Mouse (Mus musculus): ENCODE measurements around the gene Slc25a45. TPM values are rescaled to one million over a fixed set of nuclear protein-coding genes. Genes with fewer than 3 reads are reported as not detected.

Slc25a45 gene
- polyA plus RNA-seq, 1 experiment from 2014 or later = 2.0 TPM

DNA sequence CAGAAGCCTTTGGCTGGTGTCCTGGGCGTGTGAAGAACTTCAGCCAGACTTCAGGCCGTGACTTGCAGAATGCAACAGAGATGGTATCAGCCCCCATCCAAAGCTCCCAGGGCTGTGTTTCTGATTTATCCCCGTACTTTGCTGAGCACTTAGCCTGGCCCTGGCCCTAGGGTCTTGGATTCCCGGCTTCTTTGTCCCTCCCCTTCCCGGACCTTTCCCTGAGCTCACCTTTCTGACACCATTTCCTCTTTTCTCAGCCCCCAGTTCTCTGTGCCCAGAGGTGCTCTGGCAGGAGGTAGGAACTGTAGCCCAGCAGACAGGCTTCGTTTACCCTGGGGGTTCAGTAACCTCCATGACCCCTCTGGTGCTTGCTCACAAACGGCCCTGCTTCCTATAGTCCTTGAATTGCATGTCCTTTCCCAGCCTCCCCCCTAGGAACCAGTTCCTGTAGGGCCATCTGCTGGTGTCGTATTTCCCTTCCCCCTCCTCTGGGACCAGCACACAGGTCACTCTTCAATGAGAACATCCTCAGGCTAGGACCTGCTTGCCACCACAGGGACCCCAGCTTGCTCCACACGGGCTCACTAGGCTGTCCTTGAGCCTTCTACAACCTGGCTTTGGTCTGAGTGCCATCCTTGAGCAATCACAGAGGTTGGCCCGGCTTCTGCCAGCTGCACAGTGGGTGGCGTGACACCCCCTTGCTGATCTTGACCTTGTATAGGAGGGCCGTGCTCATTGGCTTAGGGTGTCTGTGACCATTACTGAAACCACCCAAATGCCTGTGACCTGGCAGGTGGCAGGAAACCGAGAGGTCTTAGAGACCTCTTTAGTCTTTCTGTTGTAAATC lies 28.6 kb upstream of the Slc25a45 start:
- Histone ChIP-seq H3K27me3 (no peaks in the 10 kb centered on the region), H3K9me3 (replicated peaks) (no peaks in the 10 kb centered on the region), H3K4me2 (replicated peaks) (peak overlapping the region; percentile 56), H3K4me3 (no peak overlapping the region), H3K4me1 (peaks cover 59% of the 10 kb centered on the region), H3K9ac (peak overlapping the region; percentile 28), H3K27ac (peak overlapping the region; percentile 96), H3K36me3 (peaks cover 22% of the 10 kb centered on the region)
- no peak for ATAC-seq (ENCODE audit: low FRiP score)
- WGBS = 34% methylated on average over 13 of the region's 13 CpGs

DNA sequence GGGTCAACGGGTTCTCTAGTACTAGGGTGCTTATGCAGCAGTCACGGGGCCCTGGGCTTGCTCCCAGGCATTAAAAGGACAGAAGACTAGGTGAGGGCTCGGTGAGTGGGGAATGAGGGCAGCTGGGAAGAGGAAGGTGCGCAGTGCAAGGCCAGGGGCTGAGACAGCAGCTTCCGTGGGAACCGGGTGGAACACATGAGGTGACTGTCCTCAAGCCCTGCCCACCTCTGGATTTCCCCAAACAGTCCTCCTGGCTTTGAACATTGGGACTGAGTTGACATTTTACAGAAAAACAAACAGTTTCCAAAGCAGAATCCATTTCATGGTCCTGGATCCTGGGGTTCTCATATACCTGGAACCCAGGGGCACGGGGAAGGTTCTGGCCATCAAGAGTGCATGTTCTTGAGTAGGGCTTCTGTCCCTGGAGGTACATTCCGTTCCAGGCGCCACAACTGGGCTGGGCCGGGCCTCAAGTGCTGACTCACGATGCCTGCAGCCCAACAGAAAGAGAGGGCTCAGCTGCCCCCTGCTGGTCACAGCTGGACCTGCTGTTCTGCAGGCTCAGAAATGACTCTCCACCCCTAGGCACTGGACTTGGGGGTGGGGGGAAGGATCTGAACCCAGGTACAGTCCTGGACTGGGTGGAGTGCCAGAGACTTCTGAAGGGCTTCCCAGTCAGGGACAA lies 27.6 kb upstream of the Slc25a45 start:
- Histone ChIP-seq H3K36me3 (peaks cover 22% of the 10 kb centered on the region), H3K4me3 (no peak overlapping the region), H3K9ac (no peak overlapping the region), H3K27me3 (no peaks in the 10 kb centered on the region), H3K4me2 (replicated peaks) (0 out of 2 replicates have a peak overlapping the region, but pooled peaks have one; percentile 8), H3K27ac (no peak overlapping the region), H3K4me1 (peaks cover 49% of the 10 kb centered on the region), H3K9me3 (replicated peaks) (no peaks in the 10 kb centered on the region)
- WGBS = 32% methylated on average over 11 of the region's 11 CpGs
- no peak for ATAC-seq (ENCODE audit: low FRiP score)

DNA sequence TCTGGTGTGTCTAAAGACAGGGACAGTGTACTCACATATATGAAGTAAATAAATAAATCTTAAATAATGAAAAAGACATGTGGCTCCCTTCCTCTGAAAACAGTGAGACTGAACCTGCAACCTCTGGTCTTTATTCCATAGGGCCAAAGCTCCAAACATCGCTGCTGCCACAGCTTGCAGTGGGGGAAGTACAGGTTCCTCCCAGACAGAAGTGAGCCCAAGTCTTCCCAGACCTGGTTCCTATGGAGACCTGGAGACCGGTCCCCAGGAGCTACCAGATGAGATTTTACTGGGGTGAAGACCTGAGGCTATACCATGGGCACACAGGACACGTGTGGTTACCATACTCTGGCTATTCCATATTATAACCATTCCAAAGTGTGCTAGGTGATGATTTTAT lies 26.7 kb upstream of the Slc25a45 start:
- peaks cover 31% of the 10 kb centered on the region for H3K36me3 ChIP-seq
- no peak overlapping the region for H3K9ac ChIP-seq
- H3K4me2 ChIP-seq (replicated peaks) = no peak overlapping the region
- H3K9me3 ChIP-seq (replicated peaks) = no peaks in the 10 kb centered on the region
- ATAC-seq (ENCODE audit: low FRiP score) = no peak
- no peak overlapping the region for H3K4me3 ChIP-seq
- 90% methylated on average over 3 of the region's 3 CpGs for WGBS
- H3K27ac ChIP-seq = no peak overlapping the region
- peaks cover 43% of the 10 kb centered on the region for H3K4me1 ChIP-seq
- H3K27me3 ChIP-seq = no peaks in the 10 kb centered on the region

DNA sequence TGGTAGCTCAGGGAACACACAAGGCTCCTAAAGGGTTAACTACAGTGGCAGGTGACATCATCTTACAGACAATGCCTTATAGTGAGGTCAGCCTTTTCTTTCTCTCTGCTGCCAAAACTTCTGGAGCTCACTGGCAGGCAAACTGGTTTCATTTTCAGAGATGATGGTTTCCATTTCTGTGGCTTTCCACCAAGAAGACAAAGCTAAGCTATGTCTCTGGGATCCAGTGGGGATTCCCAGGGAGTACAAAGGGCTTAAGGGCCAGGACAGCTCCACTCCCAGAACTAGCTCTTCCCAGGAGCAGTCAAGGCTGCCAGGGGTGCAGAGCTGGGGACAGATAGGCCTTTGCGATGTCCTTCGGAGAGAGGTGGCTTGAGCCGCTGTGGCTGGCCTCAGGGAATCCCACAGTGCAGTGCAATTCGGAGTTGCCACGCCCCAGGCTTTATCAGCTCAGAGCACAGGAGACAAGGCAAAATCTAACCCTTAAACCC lies 26.1 kb upstream of the Slc25a45 start:
- Histone ChIP-seq H3K9ac (0 out of 2 replicates have a peak overlapping the region, but pooled peaks have one; percentile 8), H3K4me3 (no peak overlapping the region), H3K9me3 (replicated peaks) (no peaks in the 10 kb centered on the region), H3K36me3 (peaks cover 37% of the 10 kb centered on the region), H3K27me3 (no peaks in the 10 kb centered on the region), H3K4me1 (peaks cover 43% of the 10 kb centered on the region), H3K4me2 (replicated peaks) (no peak overlapping the region), H3K27ac (no peak overlapping the region)
- WGBS = 81% methylated on average over 5 of the region's 5 CpGs
- no peak for ATAC-seq (ENCODE audit: low FRiP score)

DNA sequence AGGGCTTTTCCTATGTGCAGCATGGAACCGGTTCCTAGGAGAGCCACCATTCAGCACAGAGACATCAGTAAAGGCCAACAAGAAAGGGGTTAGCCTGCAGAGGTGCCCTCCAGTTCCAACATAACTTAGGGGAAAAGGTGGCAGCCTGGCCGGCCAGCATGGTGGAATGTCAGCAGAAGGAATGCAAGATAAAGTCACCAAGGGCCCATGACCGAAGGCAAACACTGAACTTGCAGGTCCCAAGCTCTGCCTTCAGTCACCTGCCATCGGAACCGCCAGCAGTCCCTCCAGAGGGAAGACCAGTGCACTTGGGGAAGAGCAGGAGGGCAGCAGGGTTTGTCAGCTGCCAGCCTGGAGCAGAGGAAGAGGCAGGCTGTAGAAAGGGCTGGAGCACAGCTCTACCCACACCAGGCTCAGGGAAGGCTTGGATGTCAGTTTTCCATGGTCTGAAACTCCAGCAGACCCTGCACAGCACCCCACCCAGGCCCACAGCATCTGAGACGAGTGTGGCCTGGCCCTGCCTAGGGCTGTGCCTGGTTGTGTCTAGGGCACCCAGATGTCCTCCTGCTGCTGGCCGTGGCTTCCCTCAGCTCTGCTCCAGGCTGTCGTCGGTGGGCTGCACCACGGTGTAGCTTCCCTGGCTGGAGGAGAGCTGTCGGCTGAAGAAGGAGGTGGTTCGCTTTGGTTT lies 25.4 kb upstream of the Slc25a45 start:
- Histone ChIP-seq H3K4me1 (peaks cover 37% of the 10 kb centered on the region), H3K9me3 (replicated peaks) (no peaks in the 10 kb centered on the region), H3K27ac (no peak overlapping the region), H3K4me2 (replicated peaks) (no peak overlapping the region), H3K4me3 (no peak overlapping the region), H3K9ac (0 out of 2 replicates have a peak overlapping the region, but pooled peaks have one; percentile 8), H3K27me3 (no peaks in the 10 kb centered on the region), H3K36me3 (peaks cover 38% of the 10 kb centered on the region)
- ATAC-seq (ENCODE audit: low FRiP score) = no peak
- 88% methylated on average over 12 of the region's 12 CpGs for WGBS

DNA sequence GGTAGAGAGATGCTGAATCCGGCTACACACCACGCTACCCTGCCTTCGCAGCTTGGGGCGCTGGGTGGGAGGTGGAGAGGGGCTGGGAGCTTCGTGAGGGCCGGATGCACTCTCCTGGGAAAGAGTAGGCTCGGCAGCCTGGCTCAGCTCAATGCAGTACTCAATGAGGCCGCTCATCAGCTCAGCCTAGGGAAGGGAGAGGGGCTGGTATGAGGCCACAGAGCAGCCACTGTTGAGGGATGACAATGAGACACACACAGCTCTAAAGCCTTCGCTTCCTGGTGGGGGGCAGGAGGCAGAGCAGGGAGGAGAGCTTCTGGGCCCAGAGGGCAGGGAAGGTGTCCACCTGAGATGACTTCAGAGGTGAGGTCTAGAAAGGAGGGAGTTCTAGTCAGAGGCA lies 21.0 kb upstream of the Slc25a45 start:
- Histone ChIP-seq H3K9ac (no peak overlapping the region), H3K4me3 (no peak overlapping the region), H3K4me2 (replicated peaks) (no peak overlapping the region), H3K27ac (no peak overlapping the region), H3K9me3 (replicated peaks) (no peaks in the 10 kb centered on the region), H3K27me3 (no peaks in the 10 kb centered on the region), H3K4me1 (peaks cover under 1% of the 10 kb centered on the region; the same call in 1 of the 2 replicates), H3K36me3 (peaks cover 74% of the 10 kb centered on the region)
- ATAC-seq (ENCODE audit: low FRiP score) = no peak
- 86% methylated on average over 9 of the region's 9 CpGs for WGBS

DNA sequence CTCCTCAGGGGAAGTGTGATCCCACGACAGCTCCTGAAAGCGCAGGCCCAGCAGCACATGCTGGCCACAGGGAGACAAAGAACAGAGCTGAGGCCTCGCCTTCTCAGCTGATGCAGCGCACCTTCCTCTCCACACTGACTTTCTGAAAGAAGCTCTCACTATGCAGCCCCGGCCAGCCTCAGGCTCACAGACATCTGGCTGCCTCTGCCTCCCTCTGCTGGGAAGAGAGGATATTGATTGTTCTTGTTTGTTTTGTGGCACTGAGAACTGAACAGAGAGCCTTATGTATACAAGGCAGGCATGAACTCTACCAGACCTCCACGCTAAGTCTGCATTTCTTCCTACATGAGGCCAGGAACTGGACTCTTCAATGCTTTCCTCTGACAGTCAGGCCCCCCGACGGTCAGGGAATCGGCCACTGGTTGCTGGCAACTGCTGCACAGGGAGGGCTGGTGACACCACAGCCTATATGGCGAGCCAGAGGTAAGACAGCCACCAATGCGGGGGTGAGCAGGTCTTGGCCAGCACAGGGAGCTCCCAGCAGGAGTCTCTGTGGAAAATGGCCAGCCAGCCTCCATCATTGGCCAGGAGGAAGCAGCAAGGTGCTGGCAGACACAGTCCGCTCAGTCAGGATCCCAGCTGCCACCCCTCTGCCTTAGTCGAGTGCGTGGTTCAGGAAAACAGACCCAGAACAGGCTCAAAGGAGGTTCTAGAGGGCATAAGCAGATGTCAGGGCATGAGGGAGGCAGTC lies 15.1 kb upstream of the Slc25a45 start:
- no peaks in the 10 kb centered on the region for H3K27me3 ChIP-seq
- H3K4me3 ChIP-seq = no peak overlapping the region
- H3K4me2 ChIP-seq (replicated peaks) = no peak overlapping the region
- no peaks in the 10 kb centered on the region for H3K4me1 ChIP-seq
- no peak overlapping the region for H3K27ac ChIP-seq
- no peaks in the 10 kb centered on the region for H3K9me3 ChIP-seq (replicated peaks)
- peaks cover 91% of the 10 kb centered on the region for H3K36me3 ChIP-seq
- no peak overlapping the region for H3K9ac ChIP-seq
- 95% methylated on average over 14 of the region's 14 CpGs for WGBS
- no peak for ATAC-seq (ENCODE audit: low FRiP score)

DNA sequence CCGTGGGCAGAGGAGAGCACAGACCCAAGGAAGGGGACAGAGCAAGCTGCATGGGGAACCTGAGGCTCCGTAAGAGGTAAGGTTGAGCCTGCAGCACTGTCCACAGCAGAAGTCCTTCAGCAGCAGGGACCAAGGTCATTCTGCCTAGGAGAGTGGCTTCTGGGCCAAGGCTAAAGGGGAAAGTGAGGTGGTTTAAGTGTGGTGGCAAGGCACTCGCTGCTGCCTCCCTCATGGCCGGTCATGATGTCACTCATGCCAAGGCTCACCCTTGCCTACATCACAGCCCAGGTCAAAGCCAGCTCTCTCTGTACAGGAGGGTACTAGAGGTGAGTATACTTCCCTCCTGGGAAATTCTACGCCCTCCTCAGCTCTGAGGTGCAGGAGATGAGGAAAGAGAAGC lies 13.8 kb upstream of the Slc25a45 start:
- Histone ChIP-seq H3K27me3 (no peaks in the 10 kb centered on the region), H3K9ac (no peak overlapping the region), H3K4me1 (no peaks in the 10 kb centered on the region), H3K4me3 (no peak overlapping the region), H3K9me3 (replicated peaks) (no peaks in the 10 kb centered on the region), H3K27ac (no peak overlapping the region), H3K36me3 (peaks cover 93% of the 10 kb centered on the region), H3K4me2 (replicated peaks) (no peak overlapping the region)
- WGBS = 94% methylated on average over 5 of the region's 5 CpGs
- no peak for ATAC-seq (ENCODE audit: low FRiP score)

DNA sequence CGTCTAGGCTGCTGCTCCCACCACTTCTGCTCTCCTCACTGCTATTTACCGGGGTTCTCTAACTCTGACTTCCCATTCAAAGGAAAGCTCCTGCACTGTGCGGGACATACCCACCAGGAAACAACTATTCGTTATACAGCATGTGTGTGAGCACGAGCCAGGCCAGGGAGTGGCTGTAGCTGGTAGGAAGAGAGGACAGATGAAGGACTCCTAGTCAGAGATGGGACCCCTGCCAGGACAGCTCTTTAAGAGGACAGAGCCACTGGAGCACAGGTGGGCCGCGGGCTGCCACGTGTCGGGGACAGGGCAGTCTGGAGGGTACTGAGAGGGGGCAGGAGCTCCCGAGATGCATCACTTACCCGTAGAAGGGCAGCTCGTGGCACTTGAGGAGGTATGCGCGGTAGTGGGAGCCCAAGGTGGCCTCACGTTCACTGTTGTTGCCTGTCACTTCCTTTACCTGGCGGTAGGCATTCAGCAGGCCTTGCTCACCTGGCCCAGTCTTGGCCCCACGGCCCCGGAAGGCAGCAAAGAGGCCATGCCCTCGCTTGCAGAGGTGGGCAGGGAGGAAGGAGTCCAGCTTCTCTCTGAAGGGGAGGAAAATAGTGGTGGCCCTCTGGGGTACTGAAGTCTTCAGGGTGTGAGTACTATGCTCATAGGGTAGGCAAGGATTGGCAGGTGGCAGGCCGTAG lies 12.8 kb upstream of the Slc25a45 start:
- WGBS = 94% methylated on average over 20 of the region's 20 CpGs
- Histone ChIP-seq H3K27ac (no peak overlapping the region), H3K27me3 (no peaks in the 10 kb centered on the region), H3K4me2 (replicated peaks) (no peak overlapping the region), H3K4me1 (no peaks in the 10 kb centered on the region), H3K36me3 (peaks cover 90% of the 10 kb centered on the region), H3K9ac (no peak overlapping the region), H3K9me3 (replicated peaks) (no peaks in the 10 kb centered on the region), H3K4me3 (no peak overlapping the region)
- ATAC-seq (ENCODE audit: low FRiP score) = no peak

DNA sequence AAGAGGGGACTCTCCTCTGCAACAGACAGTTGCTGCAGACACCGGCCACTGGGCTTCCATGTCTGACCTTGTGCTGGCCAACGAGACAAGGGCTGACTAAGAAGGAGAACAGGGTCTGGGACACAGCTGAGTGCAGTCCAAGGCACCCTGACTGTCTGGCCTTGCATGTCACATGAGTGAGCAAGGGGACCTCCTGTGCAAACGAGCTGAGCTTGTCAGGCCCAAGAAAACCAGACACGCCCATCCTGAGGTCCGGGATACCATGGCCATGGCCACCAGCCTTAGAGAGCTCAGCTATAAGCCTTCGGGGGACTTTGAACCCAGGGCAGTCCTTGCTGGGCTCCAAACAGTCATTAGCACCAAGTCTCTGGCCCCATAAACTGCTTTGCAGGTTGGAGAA lies 9.5 kb upstream of the Slc25a45 start:
- Histone ChIP-seq H3K4me1 (peaks cover 15% of the 10 kb centered on the region), H3K27ac (no peak overlapping the region), H3K9ac (no peak overlapping the region), H3K36me3 (peaks cover 63% of the 10 kb centered on the region), H3K27me3 (no peaks in the 10 kb centered on the region), H3K4me2 (replicated peaks) (no peak overlapping the region), H3K9me3 (replicated peaks) (no peaks in the 10 kb centered on the region), H3K4me3 (no peak overlapping the region)
- no peak for ATAC-seq (ENCODE audit: low FRiP score)
- WGBS = 83% methylated on average over 6 of the region's 6 CpGs

DNA sequence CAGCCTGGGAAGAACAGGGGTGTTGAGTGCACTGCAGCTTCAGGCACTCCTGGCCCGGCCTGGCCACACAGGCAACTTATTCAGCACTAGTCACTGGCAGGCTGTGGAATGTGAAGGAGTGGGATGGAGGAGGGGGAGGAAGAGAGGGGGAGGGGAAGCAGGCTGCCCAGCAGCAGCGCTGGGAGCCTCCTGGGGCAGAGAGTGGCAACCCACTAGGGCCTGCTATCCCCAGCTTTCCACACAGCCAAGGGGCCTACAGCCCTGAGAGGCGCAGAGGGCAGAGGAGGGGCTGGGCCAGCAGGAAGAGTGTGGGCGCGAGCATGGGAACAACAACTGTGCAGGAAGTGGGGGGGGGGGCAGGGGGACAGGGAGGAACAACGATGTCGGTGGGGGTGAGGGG lies 6.3 kb upstream of the Slc25a45 start:
- 0 out of 2 replicates have a peak, but pooled peaks have one; percentile 30 for ATAC-seq (ENCODE audit: low FRiP score)
- H3K4me2 ChIP-seq (replicated peaks) = peak overlapping the region; percentile 35
- no peaks in the 10 kb centered on the region for H3K9me3 ChIP-seq (replicated peaks)
- peaks cover 32% of the 10 kb centered on the region for H3K4me1 ChIP-seq
- no peaks in the 10 kb centered on the region for H3K27me3 ChIP-seq
- H3K4me3 ChIP-seq = no peak overlapping the region
- peak overlapping the region; percentile 54 for H3K9ac ChIP-seq
- peak overlapping the region; percentile 60 for H3K27ac ChIP-seq
- WGBS = 7% methylated on average over 7 of the region's 7 CpGs
- H3K36me3 ChIP-seq = peaks cover 33% of the 10 kb centered on the region

Data from hindbrain, embryonic 12.5 days (tissue).